Mouse (Mus musculus) lung, embryonic 16.5 days (tissue): ENCODE data around the gene Naa35. TPM values are rescaled to one million over a fixed set of nuclear protein-coding genes. Genes with fewer than 3 reads are reported as not detected.

Source experiments
- ATAC-seq: fragments of 200-750 bp; cut with Nextera tagmentation; 2 replicates; pipeline ENCODE4 v1.8.0; 2017; ENCODE audit warnings: low read depth, mild to moderate bottlenecking, moderate library complexity
- H3K27ac ChIP-seq: fragments of 300-500 bp; sonication (generic); 2 replicates; pipeline ENCODE4 v1.5.1; 2014; ENCODE audit warnings: mild to moderate bottlenecking, control low read depth, low read length
- H3K27me3 ChIP-seq: fragments of 300-500 bp; sonication (generic); 2 replicates; pipeline ENCODE4 v1.6.1; 2014; ENCODE audit warnings: low read depth, low read length, mixed read lengths; ENCODE audit not compliant: control insufficient read depth, insufficient read depth
- H3K36me3 ChIP-seq: fragments of 300-500 bp; sonication (generic); 2 replicates; pipeline ENCODE4 v1.6.1; 2014; ENCODE audit warnings: low read length; ENCODE audit not compliant: control insufficient read depth, insufficient read depth
- H3K4me1 ChIP-seq: fragments of 300-500 bp; sonication (generic); replicated peaks from 2 replicates; pipeline ENCODE4 v1.6.1; 2014; ENCODE audit warnings: low read length, mixed read lengths; ENCODE audit not compliant: control insufficient read depth, insufficient read depth
- H3K4me2 ChIP-seq: fragments of 300-500 bp; sonication (generic); 2 replicates; pipeline ENCODE4 v1.6.1; 2014; ENCODE audit warnings: low read depth, low read length, control low read depth
- H3K4me3 ChIP-seq: fragments of 300-500 bp; sonication (generic); 2 replicates; pipeline ENCODE4 v1.5.1; 2014; ENCODE audit warnings: mild to moderate bottlenecking, low read length, control low read depth
- H3K9ac ChIP-seq: fragments of 300-500 bp; sonication (generic); 2 replicates; pipeline ENCODE4 v1.6.1; 2014; ENCODE audit warnings: low read length, control low read depth
- H3K9me3 ChIP-seq: fragments of 300-500 bp; sonication (generic); 2 replicates; pipeline ENCODE4 v1.6.1; 2016; ENCODE audit warnings: low read length; ENCODE audit not compliant: control insufficient read depth
- WGBS: fragments of 180-500 bp; shearing (Covaris S2); extraction: QIAGEN DNeasy Blood & Tissue Kit; methylation state at CpG from one replicate; pipeline ENCODE4 v1.1.7; 2014; 5-methylcytosine and 5-hydroxymethylcytosine counted together
- polyA plus RNA-seq: library from polyadenylated mRNA; unstranded; fragments of >200 nt; fragmentation: Nextera tagmentation; extraction: Ambion mirVana; gene quantifications from 2 replicates; pipeline ENCODE4 v1.2.1, GENCODE M21; 2015

Naa35 gene
- polyA plus RNA-seq, 1 experiment from 2014 or later, result 96.9 TPM

DNA sequence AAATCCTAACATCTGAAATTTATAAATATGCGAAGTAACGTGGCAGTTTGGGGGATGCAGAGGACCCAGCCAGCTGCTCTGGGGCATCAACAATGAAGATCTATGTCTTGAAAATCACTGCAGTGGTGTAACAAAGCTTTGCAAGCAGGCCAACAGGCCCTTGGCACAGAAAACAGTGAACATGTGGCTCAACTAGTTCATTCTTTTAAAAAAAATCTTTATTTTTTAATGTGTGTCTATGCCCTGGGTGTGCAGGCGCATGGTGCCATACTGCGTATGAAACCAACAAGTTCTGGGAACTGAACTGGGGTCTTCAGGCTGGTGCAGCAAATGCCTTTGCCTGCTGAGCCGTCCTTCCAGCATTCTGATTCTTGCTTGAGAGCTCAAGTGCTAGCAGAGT, 32.8 kb upstream of the Naa35 start:
- Histone ChIP-seq H3K4me1 (peaks cover 21% of the 10 kb centered on the region), H3K9me3 (no peaks in the 10 kb centered on the region), H3K9ac (no peak overlapping the region), H3K4me2 (no peak overlapping the region), H3K36me3 (no peaks in the 10 kb centered on the region), H3K4me3 (no peak overlapping the region), H3K27ac (no peak overlapping the region), H3K27me3 (no peaks in the 10 kb centered on the region)
- no peak for ATAC-seq
- WGBS, result 82% methylated on average over 5 of the region's 5 CpGs

DNA sequence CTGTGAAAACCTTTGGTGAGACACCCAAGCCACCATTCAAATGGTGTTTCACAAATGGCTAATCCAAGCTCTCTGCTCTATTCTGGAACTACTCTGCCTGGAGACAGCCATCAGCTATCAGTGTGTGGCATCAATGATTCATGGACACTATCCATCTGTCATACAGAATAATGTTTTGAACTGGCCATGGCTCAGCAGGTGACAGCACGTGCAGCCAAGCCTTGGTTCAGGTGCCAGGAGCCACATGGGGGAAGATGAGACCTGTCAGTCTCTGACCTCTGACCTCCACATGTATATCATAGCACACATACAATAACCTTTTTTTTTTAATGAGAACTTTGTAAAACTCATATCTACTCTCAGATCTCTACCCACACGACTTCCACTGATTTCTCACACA, 32.3 kb upstream of the Naa35 start:
- Histone ChIP-seq H3K4me1 (peaks cover 20% of the 10 kb centered on the region), H3K27me3 (no peaks in the 10 kb centered on the region), H3K4me3 (no peak overlapping the region), H3K36me3 (no peaks in the 10 kb centered on the region), H3K27ac (no peak overlapping the region), H3K9me3 (no peaks in the 10 kb centered on the region), H3K4me2 (no peak overlapping the region), H3K9ac (no peak overlapping the region)
- 64% methylated on average over 2 of the region's 2 CpGs for WGBS
- ATAC-seq, result no peak

DNA sequence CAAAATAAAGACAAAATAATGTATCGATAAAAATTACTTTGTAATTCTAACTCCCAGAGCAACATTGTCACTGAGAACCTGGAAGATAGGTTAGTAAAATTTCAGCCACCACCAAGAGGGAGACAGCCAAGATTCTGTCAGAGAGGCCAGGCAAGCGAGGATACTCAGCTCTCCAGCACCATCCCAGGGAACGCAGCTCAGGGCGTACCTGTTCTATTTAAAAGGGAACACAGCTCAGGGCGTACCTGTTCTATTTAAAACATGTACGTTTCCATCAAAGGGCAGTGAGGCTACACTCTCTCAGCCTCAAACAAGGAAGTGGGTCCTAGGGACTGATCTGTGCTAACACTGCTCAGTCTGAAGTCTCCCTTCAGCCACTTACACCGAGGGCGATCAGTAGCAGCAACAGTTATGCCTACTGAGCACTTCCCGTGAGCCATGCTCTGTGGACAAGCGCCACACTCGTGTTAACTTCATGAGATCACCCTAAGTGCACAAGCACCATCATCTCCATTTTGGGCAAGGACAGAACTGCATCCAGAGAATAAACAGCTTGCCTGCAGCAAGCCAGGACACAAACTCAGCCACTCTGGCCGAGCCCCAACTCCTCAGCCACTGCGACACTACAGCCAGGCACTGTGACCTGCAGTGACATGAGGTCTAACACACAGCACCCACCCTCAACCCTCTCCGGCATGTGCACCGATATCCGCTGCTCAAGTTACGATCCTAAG, 30.1 kb upstream of the Naa35 start:
- H3K9me3 ChIP-seq, result no peaks in the 10 kb centered on the region
- H3K4me1 ChIP-seq, result peaks cover 15% of the 10 kb centered on the region
- H3K4me3 ChIP-seq, result peak overlapping the region; percentile 81
- no peak for ATAC-seq
- H3K36me3 ChIP-seq, result no peaks in the 10 kb centered on the region
- peak overlapping the region; percentile 42; the same call in 1 of the 2 replicates for H3K9ac ChIP-seq
- peak overlapping the region; percentile 94 for H3K4me2 ChIP-seq
- 53% methylated on average over 17 of the region's 17 CpGs for WGBS
- no peak overlapping the region for H3K27ac ChIP-seq
- no peaks in the 10 kb centered on the region for H3K27me3 ChIP-seq

DNA sequence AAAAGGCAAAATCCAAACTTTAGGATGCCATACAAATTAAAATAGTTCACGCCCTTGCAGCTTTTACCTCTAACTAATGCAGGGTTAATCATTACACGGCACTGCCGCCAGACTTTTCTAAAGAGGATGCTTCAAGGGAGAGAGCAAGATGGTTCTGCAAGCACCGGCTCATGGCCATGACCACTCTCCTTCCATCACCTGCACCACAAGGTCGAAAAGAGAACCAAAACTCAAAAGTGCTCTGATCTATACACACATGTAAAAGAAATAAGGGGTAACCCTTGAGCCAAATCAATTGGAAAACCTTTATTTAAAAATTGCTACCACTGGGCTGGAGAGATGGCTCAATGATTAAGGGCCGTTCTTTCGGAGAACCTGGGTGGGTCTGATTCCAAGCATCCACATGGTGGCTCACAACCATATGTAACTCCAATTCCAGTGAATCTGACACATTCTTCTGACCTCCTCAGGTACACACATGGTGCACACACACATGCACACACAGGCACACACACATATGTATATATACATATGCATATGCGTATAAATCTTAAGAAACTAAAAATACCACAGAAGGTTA, 29.4 kb upstream of the Naa35 start:
- Histone ChIP-seq H3K27ac (no peak overlapping the region), H3K9ac (0 out of 2 replicates have a peak overlapping the region, but pooled peaks have one; percentile 42), H3K4me1 (peaks cover 15% of the 10 kb centered on the region), H3K36me3 (no peaks in the 10 kb centered on the region), H3K9me3 (no peaks in the 10 kb centered on the region), H3K27me3 (no peaks in the 10 kb centered on the region), H3K4me3 (peak overlapping the region; percentile 81), H3K4me2 (peak overlapping the region; percentile 94)
- 59% methylated on average over 8 of the region's 8 CpGs for WGBS
- no peak for ATAC-seq

DNA sequence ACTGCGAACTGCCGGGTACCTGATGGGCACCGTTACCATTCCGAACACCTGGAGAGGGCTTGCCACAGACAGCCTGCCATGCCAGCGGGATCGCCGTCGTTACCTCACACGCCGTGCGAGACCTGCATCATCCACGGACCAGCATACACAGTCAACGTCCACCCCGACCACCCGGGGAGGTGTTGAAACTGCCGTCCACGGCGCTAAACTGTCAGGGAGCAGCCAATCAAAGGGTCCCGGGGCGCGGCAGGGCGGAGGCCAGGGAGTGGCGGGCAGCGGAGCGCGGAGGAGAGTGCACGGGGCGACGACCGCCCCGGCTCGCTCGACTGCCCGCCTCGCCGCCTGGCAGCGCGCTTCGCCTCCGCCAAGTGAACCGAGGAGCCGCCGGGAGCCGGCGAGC, 28.4 kb upstream of the Naa35 start:
- Histone ChIP-seq H3K9ac (peak overlapping the region; percentile 81), H3K4me2 (peak overlapping the region; percentile 94), H3K27me3 (no peaks in the 10 kb centered on the region), H3K27ac (peak overlapping the region; percentile 70), H3K36me3 (no peaks in the 10 kb centered on the region), H3K9me3 (no peaks in the 10 kb centered on the region), H3K4me1 (peaks cover 15% of the 10 kb centered on the region), H3K4me3 (peak overlapping the region; percentile 81)
- WGBS, result 1% methylated on average over 25 of the region's 45 CpGs
- peak; percentile 81 for ATAC-seq

DNA sequence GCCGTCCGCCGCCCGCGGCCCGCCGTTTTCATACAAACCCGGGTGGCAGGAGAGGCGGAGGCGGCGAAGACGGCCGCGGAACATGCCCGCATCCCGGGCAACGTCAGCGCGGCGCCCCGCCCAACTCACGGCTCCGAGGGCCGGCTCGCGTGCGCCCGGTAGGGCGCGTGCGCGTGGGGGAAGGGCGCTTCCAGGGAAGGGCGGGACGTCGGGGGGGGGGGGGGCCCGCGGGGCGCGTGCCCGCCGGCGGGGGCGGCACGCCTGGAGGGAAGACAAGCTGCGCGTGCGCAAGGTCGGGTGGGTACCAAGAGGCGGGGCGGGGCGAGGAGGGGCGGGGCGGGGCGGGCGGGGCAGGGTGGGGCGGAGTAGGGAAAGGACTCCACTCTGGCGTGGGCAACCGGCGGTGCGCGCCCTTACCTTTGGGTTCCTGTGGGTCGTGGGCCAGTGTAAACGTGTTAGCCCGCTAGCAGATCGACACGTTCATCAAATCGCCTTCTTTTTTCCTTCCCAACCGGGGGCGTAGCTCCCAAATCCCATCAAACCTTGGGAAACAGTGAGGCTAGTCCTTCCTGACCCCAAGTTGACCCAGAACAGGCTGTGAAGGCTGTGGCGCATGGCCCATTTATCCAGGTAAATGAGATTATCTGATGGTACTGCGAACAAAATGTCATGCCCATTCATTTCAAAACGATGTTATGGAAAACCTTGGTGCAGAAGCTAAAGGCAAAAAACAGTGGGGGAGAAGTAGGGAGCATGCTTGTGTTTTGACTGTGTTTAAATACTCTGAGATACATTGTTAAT, 27.7 kb upstream of the Naa35 start:
- H3K4me3 ChIP-seq, result peak overlapping the region; percentile 81
- peak overlapping the region; percentile 94 for H3K4me2 ChIP-seq
- no peaks in the 10 kb centered on the region for H3K9me3 ChIP-seq
- H3K27me3 ChIP-seq, result no peaks in the 10 kb centered on the region
- peak overlapping the region; percentile 81 for H3K9ac ChIP-seq
- peak overlapping the region; percentile 70 for H3K27ac ChIP-seq
- under 1% methylated on average over 18 of the region's 73 CpGs for WGBS
- no peaks in the 10 kb centered on the region for H3K36me3 ChIP-seq
- peak; percentile 93 for ATAC-seq
- peaks cover 15% of the 10 kb centered on the region for H3K4me1 ChIP-seq

DNA sequence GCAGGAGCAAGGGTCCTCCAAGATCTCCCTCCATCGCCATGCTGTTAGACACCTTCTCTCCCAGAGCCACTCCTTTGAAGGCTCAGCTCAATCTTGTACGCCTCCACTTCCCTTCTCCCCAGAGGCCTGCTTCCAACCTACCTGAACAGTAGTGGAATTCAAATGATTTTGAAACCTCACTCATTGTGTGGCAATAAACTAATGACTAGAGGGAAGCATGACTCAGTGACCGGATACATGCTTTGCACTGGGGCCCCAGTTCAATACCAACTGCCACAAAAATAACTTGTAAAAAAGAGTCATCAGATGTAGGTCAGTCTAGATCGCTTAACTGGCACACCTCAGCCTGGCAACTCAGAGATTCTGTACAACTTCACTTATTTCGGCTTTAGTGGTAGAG, 26.3 kb upstream of the Naa35 start:
- H3K9me3 ChIP-seq, result no peaks in the 10 kb centered on the region
- whole genome bisulfite sequencing, result 88% methylated on average over 5 of the region's 5 CpGs
- no peak for ATAC-seq

DNA sequence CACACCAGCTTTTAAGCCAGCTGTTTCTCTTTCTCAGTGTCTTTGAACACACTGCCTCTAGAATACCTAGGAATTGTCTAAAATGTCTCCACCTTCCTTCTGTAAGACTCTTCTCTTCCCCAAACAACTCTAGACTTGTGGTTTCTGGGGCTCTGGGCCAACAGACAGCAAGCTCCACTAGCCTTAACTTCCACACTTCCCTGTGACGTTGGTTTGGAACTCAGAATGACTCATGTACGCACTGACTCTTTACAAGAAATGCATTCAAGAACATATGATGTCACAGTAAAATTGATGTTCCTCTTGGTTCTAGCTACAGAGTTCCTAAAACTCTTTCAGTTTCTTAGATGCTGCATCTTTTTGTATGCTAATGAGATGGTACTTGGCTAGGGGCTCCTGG, 22.6 kb upstream of the Naa35 start:
- Histone ChIP-seq H3K36me3 (no peaks in the 10 kb centered on the region), H3K4me3 (no peak overlapping the region), H3K27me3 (no peaks in the 10 kb centered on the region), H3K4me1 (no peaks in the 10 kb centered on the region; the same call in 1 of the 2 replicates), H3K9me3 (no peaks in the 10 kb centered on the region), H3K4me2 (no peak overlapping the region), H3K27ac (no peak overlapping the region), H3K9ac (no peak overlapping the region)
- WGBS, result 68% methylated on average over 2 of the region's 2 CpGs
- no peak for ATAC-seq

More for the DNA sequence above, 26.3 kb upstream of the Naa35 start:
- Histone ChIP-seq H3K27ac (no peak overlapping the region), H3K4me2 (no peak overlapping the region), H3K36me3 (no peaks in the 10 kb centered on the region), H3K4me1 (peaks cover 15% of the 10 kb centered on the region), H3K9ac (no peak overlapping the region), H3K27me3 (no peaks in the 10 kb centered on the region), H3K4me3 (no peak overlapping the region)

DNA sequence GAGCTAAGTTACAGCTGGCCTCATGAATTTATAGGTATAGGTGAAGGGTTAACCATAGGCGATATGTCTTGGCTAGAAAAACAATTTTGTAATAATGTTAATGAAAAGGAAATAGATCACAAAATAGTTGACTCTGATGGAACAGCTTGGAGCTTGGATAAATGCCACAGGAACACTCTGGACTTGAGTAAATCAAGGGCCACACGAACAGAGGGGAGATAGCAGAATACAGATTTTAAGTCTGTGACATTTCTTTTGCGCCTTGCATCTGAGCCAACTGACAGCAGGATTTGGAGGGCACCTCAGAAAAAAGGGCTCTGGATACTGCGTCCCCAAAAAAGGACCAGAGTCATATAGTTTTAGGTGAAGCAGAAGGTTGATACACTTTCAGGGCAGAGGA, 20.6 kb upstream of the Naa35 start:
- Histone ChIP-seq H3K9me3 (no peaks in the 10 kb centered on the region), H3K4me1 (no peaks in the 10 kb centered on the region), H3K27me3 (no peaks in the 10 kb centered on the region), H3K36me3 (no peaks in the 10 kb centered on the region), H3K9ac (no peak overlapping the region), H3K27ac (peak overlapping the region; percentile 77), H3K4me2 (no peak overlapping the region), H3K4me3 (no peak overlapping the region)
- WGBS, result 58% methylated on average over 4 of the region's 4 CpGs
- ATAC-seq, result peak; percentile 74
